Mouse (Mus musculus) lung, embryonic 14.5 days (tissue): ENCODE data around the gene Lmod2. TPM values are rescaled to one million over a fixed set of nuclear protein-coding genes. Genes with fewer than 3 reads are reported as not detected.

Experiments
- ATAC-seq: fragments of 200-750 bp; cut with Nextera tagmentation; 2 replicates; pipeline ENCODE4 v1.8.0; 2017; ENCODE audit warnings: mild to moderate bottlenecking, moderate TSS enrichment, moderate library complexity; ENCODE audit not compliant: insufficient read depth
- DNase-seq: peaks from one replicate; pipeline ENCODE4 v3.0.0-alpha.2; 2015
- H3K27ac ChIP-seq: fragments of 300-500 bp; sonication (generic); 2 replicates; pipeline ENCODE4 v1.5.1; 2014; ENCODE audit warnings: low read depth, mild to moderate bottlenecking, moderate library complexity
- H3K27me3 ChIP-seq: fragments of 300-500 bp; sonication (generic); 2 replicates; pipeline ENCODE4 v1.6.1; 2014; ENCODE audit warnings: low read length, control low read depth; ENCODE audit not compliant: insufficient read depth
- H3K36me3 ChIP-seq: fragments of 300-500 bp; sonication (generic); 2 replicates; pipeline ENCODE4 v1.6.1; 2014; ENCODE audit warnings: control low read depth; ENCODE audit not compliant: insufficient read depth
- H3K4me1 ChIP-seq: fragments of 300-500 bp; sonication (generic); 2 replicates; pipeline ENCODE4 v1.6.1; 2014; ENCODE audit warnings: antibody characterized with exemption, control low read depth; ENCODE audit not compliant: insufficient read depth
- H3K4me2 ChIP-seq: fragments of 300-500 bp; sonication (generic); 2 replicates; pipeline ENCODE4 v1.6.1; 2014; ENCODE audit warnings: mild to moderate bottlenecking
- H3K4me3 ChIP-seq: fragments of 300-500 bp; sonication (generic); 2 replicates; pipeline ENCODE4 v1.5.1; 2014; ENCODE audit warnings: low read depth, low read length
- H3K9ac ChIP-seq: fragments of 300-500 bp; sonication (generic); 2 replicates; pipeline ENCODE4 v1.6.1; 2014
- H3K9me3 ChIP-seq: fragments of 300-500 bp; sonication (generic); 2 replicates; pipeline ENCODE4 v1.6.1; 2016; ENCODE audit warnings: low read depth, low read length, control low read depth
- CTCF ChIP-seq: IDR thresholded peaks from 2 replicates; pipeline ENCODE4 v1.5.1; 2016; ENCODE audit warnings: antibody characterized with exemption, low read depth
- WGBS: fragments of 180-500 bp; shearing (Covaris S2); extraction: QIAGEN DNeasy Blood & Tissue Kit; methylation state at CpG from one replicate; pipeline ENCODE4 v1.1.7; 2014; 5-methylcytosine and 5-hydroxymethylcytosine counted together
- polyA plus RNA-seq: library from polyadenylated mRNA; unstranded; fragments of >200 nt; fragmentation: Nextera tagmentation; extraction: Ambion mirVana; gene quantifications from 2 replicates; pipeline ENCODE4 v1.2.1, GENCODE M21; 2014

Lmod2 gene
- polyA plus RNA-seq, 1 experiment from 2014 or later: 0.09 TPM

DNA sequence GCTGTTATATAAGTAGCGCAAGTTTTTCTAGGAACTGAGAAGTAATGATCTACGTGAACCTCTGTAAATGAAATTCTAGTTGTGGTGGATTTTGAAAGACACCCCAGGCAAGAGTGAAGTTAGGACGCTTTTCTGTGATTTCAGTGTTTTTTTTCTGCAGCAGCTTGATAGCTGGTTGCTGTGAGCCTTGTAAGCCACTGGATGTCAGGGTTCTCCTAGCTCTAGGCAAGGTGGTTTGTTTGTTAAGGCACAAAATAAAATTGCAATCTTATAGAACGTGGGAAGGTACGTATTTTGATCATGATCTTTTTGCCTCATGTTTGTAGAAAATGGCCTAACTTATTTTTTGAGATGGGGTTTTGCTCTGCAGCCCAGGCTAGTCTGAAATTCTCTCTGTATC lies 28.6 kb upstream of the Lmod2 start:
- WGBS: 79% methylated on average over 5 of the region's 5 CpGs
- Histone ChIP-seq H3K27ac (no peak overlapping the region), H3K9me3 (no peaks in the 10 kb centered on the region), H3K9ac (no peak overlapping the region), H3K4me1 (no peaks in the 10 kb centered on the region), H3K4me2 (no peak overlapping the region), H3K36me3 (no peaks in the 10 kb centered on the region), H3K4me3 (no peak overlapping the region), H3K27me3 (no peaks in the 10 kb centered on the region)
- TF ChIP-seq CTCF: 0 out of 2 replicates have a peak, but pooled peaks have one; percentile 23
- no peak for DNase-seq
- ATAC-seq: no peak

DNA sequence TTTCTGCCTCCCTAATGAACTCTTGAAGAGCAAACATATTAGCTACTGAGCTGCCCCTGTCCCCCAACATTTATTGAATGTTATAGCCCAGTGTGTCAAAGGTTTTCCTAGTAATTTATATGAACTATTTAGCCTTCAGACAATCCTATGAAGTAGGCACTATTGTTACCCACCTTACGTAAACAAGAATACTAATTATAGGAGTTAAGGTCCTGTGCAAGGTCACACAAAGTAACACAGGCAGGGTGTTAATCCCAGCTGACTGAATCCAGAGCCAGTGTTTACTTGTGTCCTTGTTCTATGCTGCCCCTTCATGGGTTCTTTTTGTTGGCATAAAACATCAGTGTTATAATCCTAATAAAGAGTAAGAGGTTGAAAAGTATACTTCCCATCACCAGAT lies 27.9 kb upstream of the Lmod2 start:
- Histone ChIP-seq H3K9me3 (0 out of 2 replicates have a peak, but pooled peaks cover 2% of the 10 kb centered on the region), H3K9ac (no peak overlapping the region), H3K4me1 (no peaks in the 10 kb centered on the region), H3K27ac (no peak overlapping the region), H3K36me3 (no peaks in the 10 kb centered on the region), H3K27me3 (no peaks in the 10 kb centered on the region), H3K4me3 (no peak overlapping the region), H3K4me2 (no peak overlapping the region)
- TF ChIP-seq CTCF: no peak
- ATAC-seq (no peak), DNase-seq (no peak)
- WGBS: 89% methylated on average over 1 of the region's 1 CpGs

DNA sequence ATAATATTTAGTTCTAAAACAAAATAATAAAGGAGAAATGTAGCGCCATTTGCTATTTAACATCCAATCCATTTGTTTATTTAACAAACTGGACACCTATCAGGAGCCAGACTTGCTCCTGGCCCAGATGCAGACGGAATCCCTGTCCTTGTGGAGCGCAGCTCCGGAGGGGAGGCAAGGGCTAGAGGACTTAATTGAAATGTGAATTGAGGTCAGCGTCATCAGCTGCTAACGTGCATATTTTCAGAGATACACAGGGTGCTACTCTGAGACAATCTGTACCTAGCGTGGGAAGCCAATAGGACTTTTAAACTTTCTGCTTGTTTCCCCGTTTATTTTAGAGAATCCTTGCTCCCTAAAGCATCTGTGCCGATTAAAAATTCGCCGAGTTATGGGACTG lies 27.3 kb upstream of the Lmod2 start:
- Histone ChIP-seq H3K27ac (no peak overlapping the region), H3K9ac (no peak overlapping the region), H3K27me3 (no peaks in the 10 kb centered on the region), H3K4me2 (no peak overlapping the region), H3K36me3 (no peaks in the 10 kb centered on the region), H3K4me3 (no peak overlapping the region), H3K9me3 (0 out of 2 replicates have a peak, but pooled peaks cover 2% of the 10 kb centered on the region), H3K4me1 (no peaks in the 10 kb centered on the region)
- no peak for ATAC-seq
- no peak for TF ChIP-seq CTCF
- 56% methylated on average over 11 of the region's 11 CpGs for WGBS
- DNase-seq: no peak

DNA sequence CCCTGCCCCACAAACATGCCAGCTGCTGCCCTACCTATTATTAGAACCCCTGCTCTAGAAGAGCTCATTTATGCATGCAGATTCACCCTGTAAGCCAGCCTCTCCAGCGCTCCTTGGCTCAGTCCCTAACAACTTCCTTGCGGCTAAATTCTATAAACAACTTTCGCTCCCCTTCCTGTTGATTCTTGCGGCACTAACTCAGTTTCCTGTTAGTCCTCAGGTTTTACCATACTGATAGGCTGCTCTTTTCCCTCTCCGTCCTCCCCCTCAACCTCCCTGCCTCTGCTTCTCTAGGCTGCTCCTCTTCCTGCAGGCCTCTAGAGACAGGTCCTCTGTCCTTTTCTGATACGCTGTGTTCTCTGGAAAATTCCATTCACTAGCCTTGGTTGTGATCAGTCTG lies 26.4 kb upstream of the Lmod2 start:
- WGBS: 46% methylated on average over 6 of the region's 6 CpGs
- no peaks in the 10 kb centered on the region for H3K27me3 ChIP-seq
- H3K9me3 ChIP-seq: 0 out of 2 replicates have a peak, but pooled peaks cover 2% of the 10 kb centered on the region
- ATAC-seq (peak; percentile 60; the same call in 1 of the 2 replicates), DNase-seq (peak; percentile 64)
- no peak overlapping the region for H3K27ac ChIP-seq
- H3K36me3 ChIP-seq: no peaks in the 10 kb centered on the region
- no peak overlapping the region for H3K4me3 ChIP-seq
- H3K4me2 ChIP-seq: no peak overlapping the region
- no peak overlapping the region for H3K9ac ChIP-seq
- no peaks in the 10 kb centered on the region for H3K4me1 ChIP-seq
- no peak for TF ChIP-seq CTCF

DNA sequence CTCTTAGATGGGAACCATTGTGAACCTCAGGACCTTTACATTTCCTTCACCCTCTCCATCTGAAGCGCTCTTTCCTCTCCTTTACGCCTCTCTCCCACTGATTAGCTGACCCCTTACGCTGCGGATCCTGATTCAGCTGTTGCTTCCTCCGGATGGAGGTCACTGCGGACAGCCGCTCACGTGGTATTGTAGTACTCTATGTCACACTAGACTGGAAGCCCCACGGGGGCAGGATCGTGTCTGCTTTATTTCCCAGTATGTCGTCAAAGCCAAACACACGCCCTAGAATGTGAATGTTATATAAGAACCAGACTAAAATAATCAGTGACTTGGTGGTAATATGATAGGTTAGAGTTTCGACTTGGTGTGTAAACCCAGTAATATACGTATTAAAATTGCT lies 25.1 kb upstream of the Lmod2 start:
- no peak overlapping the region for H3K4me3 ChIP-seq
- no peak for TF ChIP-seq CTCF
- 89% methylated on average over 14 of the region's 14 CpGs for WGBS

DNA sequence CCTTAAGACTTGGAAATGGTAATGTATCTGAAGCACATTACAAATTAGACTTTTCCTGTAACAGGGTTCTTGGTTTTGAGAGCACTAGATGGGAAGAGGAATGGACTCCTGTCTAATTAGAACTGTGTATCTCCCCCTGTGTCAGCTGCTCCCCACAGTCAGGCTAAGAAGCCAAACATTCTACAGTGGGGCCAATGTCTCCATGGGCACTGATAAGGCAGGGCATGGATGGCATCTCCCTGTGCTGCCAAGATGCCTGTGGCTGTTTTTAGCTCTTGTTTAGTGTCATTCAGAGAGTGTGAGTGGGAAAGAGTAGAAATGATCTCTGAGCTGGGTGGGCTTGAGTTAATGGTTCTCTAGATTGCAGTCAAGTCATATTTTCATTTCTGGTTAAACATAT lies 24.2 kb upstream of the Lmod2 start:
- DNase-seq (no peak), ATAC-seq (no peak)
- 0 out of 2 replicates have a peak, but pooled peaks cover 2% of the 10 kb centered on the region for H3K9me3 ChIP-seq

More for the DNA sequence above, 25.1 kb upstream of the Lmod2 start:
- Histone ChIP-seq H3K4me2 (no peak overlapping the region), H3K9ac (no peak overlapping the region), H3K27ac (no peak overlapping the region), H3K4me1 (no peaks in the 10 kb centered on the region), H3K9me3 (0 out of 2 replicates have a peak, but pooled peaks cover 2% of the 10 kb centered on the region), H3K36me3 (no peaks in the 10 kb centered on the region), H3K27me3 (no peaks in the 10 kb centered on the region)
- no peak for ATAC-seq
- no peak for DNase-seq

DNA sequence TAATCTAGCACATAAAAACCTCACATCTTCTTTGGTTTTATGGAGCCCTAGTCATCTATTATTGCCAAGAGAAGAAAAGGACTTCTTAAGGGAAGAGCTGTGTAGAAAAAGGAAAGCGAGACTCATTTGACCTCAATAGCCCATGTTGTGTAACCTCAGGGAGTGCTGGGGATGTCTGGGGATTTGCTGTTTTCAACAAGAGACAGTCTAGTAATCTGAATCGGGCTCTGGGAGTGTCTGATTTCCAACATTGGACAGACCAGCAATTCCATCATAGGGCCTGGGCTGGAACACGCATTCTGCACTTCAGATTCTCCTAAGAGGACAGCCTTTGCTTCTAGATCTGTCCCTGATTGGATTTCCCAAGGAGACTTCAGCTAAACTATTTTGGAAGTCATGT lies 14.1 kb upstream of the Lmod2 start:
- no peaks in the 10 kb centered on the region for H3K36me3 ChIP-seq
- TF ChIP-seq CTCF: no peak
- H3K4me2 ChIP-seq: no peak overlapping the region
- H3K9ac ChIP-seq: no peak overlapping the region
- 0 out of 2 replicates have a peak, but pooled peaks cover 8% of the 10 kb centered on the region for H3K4me1 ChIP-seq
- H3K27ac ChIP-seq: no peak overlapping the region
- 72% methylated on average over 3 of the region's 3 CpGs for WGBS
- H3K27me3 ChIP-seq: no peaks in the 10 kb centered on the region
- DNase-seq (no peak), ATAC-seq (no peak)
- no peak overlapping the region for H3K4me3 ChIP-seq
- H3K9me3 ChIP-seq: no peaks in the 10 kb centered on the region

More for the DNA sequence above, 24.2 kb upstream of the Lmod2 start:
- H3K27ac ChIP-seq: no peak overlapping the region
- H3K27me3 ChIP-seq: no peaks in the 10 kb centered on the region
- no peaks in the 10 kb centered on the region for H3K36me3 ChIP-seq
- H3K9ac ChIP-seq: no peak overlapping the region
- H3K4me2 ChIP-seq: no peak overlapping the region
- H3K4me3 ChIP-seq: no peak overlapping the region
- no peaks in the 10 kb centered on the region for H3K4me1 ChIP-seq
- TF ChIP-seq CTCF: no peak
